Mouse (Mus musculus): ENCODE data around the gene Mt4. TPM values are rescaled to one million over a fixed set of nuclear protein-coding genes. Genes with fewer than 3 reads are reported as not detected.

The Mt4 gene
- total and polyA plus RNA-seq, 3 experiments = not detected

DNA sequence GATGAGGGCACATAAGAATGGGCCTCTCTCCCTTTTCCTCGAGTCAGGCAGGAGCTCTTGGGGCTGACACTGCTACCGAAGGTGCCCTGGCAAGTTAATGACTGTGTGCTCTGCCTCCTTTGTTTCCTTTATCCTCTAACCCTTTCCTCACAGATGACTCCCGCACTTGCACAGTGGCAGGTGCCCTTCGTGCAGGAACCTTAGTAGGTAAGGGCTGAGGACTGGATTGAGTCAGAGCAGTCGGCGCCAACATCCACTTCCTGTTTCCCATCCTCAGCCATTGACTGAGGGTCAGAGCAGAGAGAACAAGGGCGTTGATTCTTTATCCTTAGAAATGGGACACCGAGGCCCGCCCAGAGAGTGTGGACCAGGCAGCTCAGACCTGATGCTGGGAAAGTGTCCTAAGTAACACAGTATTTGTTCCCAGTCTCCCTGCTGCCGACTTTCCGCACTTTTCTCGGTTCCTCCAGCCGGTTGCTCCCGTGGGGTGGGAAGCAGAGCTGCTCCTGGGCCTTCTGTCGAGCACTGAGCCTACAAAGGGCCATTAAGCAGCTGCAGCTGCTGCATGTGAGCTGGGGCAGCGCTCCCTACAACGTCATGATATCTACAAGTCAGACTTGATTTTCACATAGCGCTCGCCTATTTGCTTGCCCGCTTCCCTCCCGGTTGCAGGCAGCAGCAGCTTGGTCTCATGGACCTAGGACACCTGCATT is 50.4 kb downstream of the Mt4 start:
- DNase-seq (ENCODE audit: low read depth, low spot score) = peak; percentile 40
- H3K36me3 ChIP-seq (ENCODE audit: control insufficient read depth in 1 of 2, insufficient read depth in 2 of 2, low read length in 2 of 2) = peaks cover 0 to 24% of the 10 kb centered on the region in 2 experiments; a peak in 2 of 4 replicates
- no peak overlapping the region for H3K4me3 ChIP-seq (ENCODE audit: control insufficient read depth in 1 of 2, insufficient read depth in 1 of 2, low read depth in 2 of 2, low read length in 2 of 2)
- no peak overlapping the region for H3K27ac ChIP-seq (ENCODE audit: control insufficient read depth, low read depth, low read length)
- no peaks in the 10 kb centered on the region; the same call in 1 of the 2 replicates for H3K79me2 ChIP-seq (ENCODE audit: control insufficient read depth, insufficient read depth, low read length, poor library complexity)
- no peaks in the 10 kb centered on the region for H3K27me3 ChIP-seq (ENCODE audit: control insufficient read depth in 1 of 2, insufficient read depth in 2 of 2, low read length in 2 of 2)
- H3K4me1 ChIP-seq (ENCODE audit: control insufficient read depth in 1 of 2, insufficient read depth in 2 of 2, low read length in 2 of 2) = peaks cover 11 to 42% of the 10 kb centered on the region in 2 experiments
- H3K9me3 ChIP-seq (replicated peaks; ENCODE audit: insufficient read depth, low read length) = no peaks in the 10 kb centered on the region
- TF ChIP-seq EP300 (IDR thresholded peaks at IDR 0.05; ENCODE audit: low read depth in 1 of 2, low read length in 2 of 2) (no peak), NELFE (IDR thresholded peaks at IDR 0.05; ENCODE audit: low read depth, low read length) (no peak), UBTF (IDR thresholded peaks at IDR 0.05; ENCODE audit: borderline replicate concordance, insufficient read depth, low read depth, low read length) (no peak), E2F4 (IDR thresholded peaks at IDR 0.05; ENCODE audit: borderline replicate concordance, low read depth, low read length) (no peak), TAL1 (IDR thresholded peaks at IDR 0.05; ENCODE audit: low read length) (no peak), KAT2A (conservative IDR thresholded peaks at IDR 0.05; ENCODE audit: low read depth, low read length) (no peak), MAZ (IDR thresholded peaks at IDR 0.05; ENCODE audit: low read depth, low read length) (no peak), CHD1 (IDR thresholded peaks at IDR 0.05; ENCODE audit: low read depth, low read length) (no peak), ZMIZ1 (IDR thresholded peaks at IDR 0.05; ENCODE audit: low read depth, low read length) (no peak), BHLHE40 (IDR thresholded peaks at IDR 0.05; ENCODE audit: borderline replicate concordance, low read depth, low read length) (no peak), POLR2A (IDR thresholded peaks at IDR 0.05; ENCODE audit: control insufficient read depth in 1 of 2, insufficient read depth in 1 of 2, low read depth in 1 of 2, low read length in 2 of 2, poor library complexity in 1 of 2) (no peak), MXI1 (IDR thresholded peaks at IDR 0.05; ENCODE audit: low read depth, low read length) (no peak), NRF1 (IDR thresholded peaks at IDR 0.05; ENCODE audit: insufficient read depth, low read depth, low read length, poor library complexity, severe bottlenecking) (no peak)
- H3K9ac ChIP-seq (ENCODE audit: control insufficient read depth, low read depth, low read length, poor library complexity, severe bottlenecking) = 0 out of 2 replicates have a peak overlapping the region, but pooled peaks have one; percentile 14

Other genes starting within 250 kb of the Mt4 start
- gene Amfr, start 124.4 kb upstream of the Mt4 start, total RNA-seq (2012; rRNA removed) = 82.7 and 90.0 TPM in 2 replicates
- 100 to 1,000 TPM in 1 of 2 experiments, 10 to 100 TPM in 1; 80.1 to 292 TPM for gene Amfr, start 124.4 kb upstream of the Mt4 start, polyA plus RNA-seq (2012; ENCODE audit: insufficient read depth in 1 of 2, insufficient read length in 2 of 2, low read depth in 1 of 2, low replicate concordance in 2 of 2, missing spikeins in 1 of 2)
- 157 and 162 TPM in 2 replicates for gene Nudt21, start 100.2 kb upstream of the Mt4 start, total RNA-seq (2012; rRNA removed)
- 100 to 1,000 TPM in 1 of 2 experiments, not detected in 1; 118 TPM for gene Nudt21, start 100.2 kb upstream of the Mt4 start, polyA plus RNA-seq (2012; ENCODE audit: insufficient read depth in 1 of 2, insufficient read length in 2 of 2, low read depth in 1 of 2, low replicate concordance in 2 of 2, missing spikeins in 1 of 2)
- gene Ogfod1, start 100.0 kb upstream of the Mt4 start, total RNA-seq (2012; rRNA removed) = 16.0 and 16.3 TPM in 2 replicates
- gene Ogfod1, start 100.0 kb upstream of the Mt4 start, polyA plus RNA-seq (2012; ENCODE audit: insufficient read depth in 1 of 2, insufficient read length in 2 of 2, low read depth in 1 of 2, low replicate concordance in 2 of 2, missing spikeins in 1 of 2) = 10 to 100 TPM in 1 of 2 experiments, not detected in 1; 30.0 TPM
- 3.4 and 4.3 TPM in 2 replicates for gene Bbs2, start 38.3 kb upstream of the Mt4 start, total RNA-seq (2012; rRNA removed)
- 1 to 10 TPM in 1 of 2 experiments, not detected in 1; 6.8 TPM for gene Bbs2, start 38.3 kb upstream of the Mt4 start, polyA plus RNA-seq (2012; ENCODE audit: insufficient read depth in 1 of 2, insufficient read length in 2 of 2, low read depth in 1 of 2, low replicate concordance in 2 of 2, missing spikeins in 1 of 2)
- not detected in 2 replicates for gene Mt3, start 15.4 kb downstream of the Mt4 start, total RNA-seq (2012; rRNA removed)
- not detected for gene Mt3, start 15.4 kb downstream of the Mt4 start, polyA plus RNA-seq (2012; ENCODE audit: insufficient read depth in 1 of 2, insufficient read length in 2 of 2, low read depth in 1 of 2, low replicate concordance in 2 of 2, missing spikeins in 1 of 2)
- 469 and 780 TPM in 2 replicates for gene Mt2, start 35.5 kb downstream of the Mt4 start, total RNA-seq (2012; rRNA removed)
- 1,000 to 10,000 TPM in 1 of 2 experiments, not detected in 1; 2,013 TPM for gene Mt2, start 35.5 kb downstream of the Mt4 start, polyA plus RNA-seq (2012; ENCODE audit: insufficient read depth in 1 of 2, insufficient read length in 2 of 2, low read depth in 1 of 2, low replicate concordance in 2 of 2, missing spikeins in 1 of 2)
- gene Mt1, start 41.9 kb downstream of the Mt4 start, total RNA-seq (2012; rRNA removed) = 1,017 and 1,342 TPM in 2 replicates
- 1,000 to 10,000 TPM; 1,189 to 2,940 TPM for gene Mt1, start 41.9 kb downstream of the Mt4 start, polyA plus RNA-seq (2012; ENCODE audit: insufficient read depth in 1 of 2, insufficient read length in 2 of 2, low read depth in 1 of 2, low replicate concordance in 2 of 2, missing spikeins in 1 of 2)
- 71.6 and 75.5 TPM in 2 replicates for gene Nup93, start 77.4 kb downstream of the Mt4 start, total RNA-seq (2012; rRNA removed)
- gene Nup93, start 77.4 kb downstream of the Mt4 start, polyA plus RNA-seq (2012; ENCODE audit: insufficient read depth in 1 of 2, insufficient read length in 2 of 2, low read depth in 1 of 2, low replicate concordance in 2 of 2, missing spikeins in 1 of 2) = 100 to 1,000 TPM; 110 to 292 TPM
- gene Slc12a3, start 192.0 kb downstream of the Mt4 start, total RNA-seq (2012; rRNA removed) = not detected in 2 replicates
- gene Slc12a3, start 192.0 kb downstream of the Mt4 start, polyA plus RNA-seq (2012; ENCODE audit: insufficient read depth in 1 of 2, insufficient read length in 2 of 2, low read depth in 1 of 2, low replicate concordance in 2 of 2, missing spikeins in 1 of 2) = not detected
- gene Herpud1, start 249.2 kb downstream of the Mt4 start, total RNA-seq (2012; rRNA removed) = 66.9 and 90.6 TPM in 2 replicates
- gene Herpud1, start 249.2 kb downstream of the Mt4 start, polyA plus RNA-seq (2012; ENCODE audit: insufficient read depth in 1 of 2, insufficient read length in 2 of 2, low read depth in 1 of 2, low replicate concordance in 2 of 2, missing spikeins in 1 of 2) = 10 to 100 TPM in 1 of 2 experiments, not detected in 1; 66.1 TPM

Data from MEL (cell line).